Mouse (Mus musculus) spleen, embryonic (tissue): ENCODE measurements at regions not wholly inside any gene's neighbourhood (a gene's known extent, or its start where the extent isn't known, plus 50 kb on each side); places are given as distances from the start of the nearest gene placed in this dataset.
"Not testable (repeated sequence)": the region's sequence is repeated elsewhere in the genome, so short reads cannot be mapped to it uniquely, and the experiment has no call there.

Experiments
- CTCF ChIA-PET: fragments of 350-600 bp; sonication (Branson Sonifier 250); formaldehyde crosslinking; loops from one replicate; lab custom pipeline; 2022; lab: Charles Lee

DNA sequence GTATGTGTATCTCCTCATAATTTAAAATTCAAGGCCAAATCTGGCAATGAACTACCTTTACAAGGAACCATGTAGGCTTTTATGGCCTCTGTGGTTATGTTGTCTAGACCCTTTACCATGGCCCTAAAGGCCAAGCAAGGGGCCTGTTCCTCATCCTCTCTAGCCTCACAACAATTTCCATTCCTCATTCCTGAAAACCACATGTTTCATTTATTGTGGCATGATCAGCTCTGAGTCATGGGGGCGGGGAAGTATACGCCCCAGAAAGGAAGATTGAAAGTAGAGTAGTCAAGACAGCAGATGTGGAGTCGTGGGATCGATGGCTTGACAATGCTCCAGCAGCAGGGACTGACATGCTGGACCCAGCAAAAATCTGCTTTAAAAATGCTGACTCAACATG, 326.8 kb upstream of the Rnf219 start:
- CTCF ChIA-PET, result no interaction called here

- CTCF ChIA-PET, result no interaction called here
Observed at GRCm38 (mm10) chr14:104827404-104827803, 305.0 kb upstream of the Rnf219 start.

DNA sequence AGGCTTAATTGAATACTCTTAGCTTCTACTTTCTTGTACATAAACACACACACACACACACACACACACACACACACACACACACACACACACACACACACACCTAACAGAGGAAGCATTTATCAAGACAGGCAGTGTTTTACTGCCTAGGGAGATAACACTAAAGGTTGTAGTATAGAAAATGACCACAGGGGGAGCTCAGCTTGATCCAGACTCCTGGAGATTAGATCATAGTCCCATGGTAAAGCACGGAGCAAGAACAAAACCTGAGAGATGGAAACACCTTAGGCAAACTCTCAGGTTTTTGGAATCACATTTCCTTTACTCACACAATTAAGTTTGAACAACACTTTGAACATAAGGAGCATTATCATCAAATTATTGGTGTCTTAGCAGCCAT, 302.5 kb upstream of the Rnf219 start:
- CTCF ChIA-PET, result no interaction called here

DNA sequence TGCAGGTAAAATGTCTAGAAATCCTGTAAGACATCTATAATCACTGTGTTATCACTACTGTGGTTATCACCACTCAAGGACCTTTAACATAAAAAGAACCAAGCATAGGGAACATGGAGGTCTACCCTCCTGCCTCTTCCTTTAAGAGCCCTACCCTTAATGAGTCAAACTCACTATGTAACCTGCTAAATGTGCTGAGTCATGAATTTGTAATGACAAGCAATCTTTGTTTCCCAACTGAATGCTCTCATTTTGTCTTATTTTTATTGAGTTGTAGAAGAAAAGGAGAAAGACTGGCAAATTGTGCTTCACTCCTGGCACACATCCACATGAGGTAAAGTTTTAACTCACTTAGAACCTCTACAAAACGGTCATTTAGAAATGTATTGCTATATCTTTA, 301.8 kb upstream of the Rnf219 start:
- CTCF ChIA-PET, result no interaction called here

DNA sequence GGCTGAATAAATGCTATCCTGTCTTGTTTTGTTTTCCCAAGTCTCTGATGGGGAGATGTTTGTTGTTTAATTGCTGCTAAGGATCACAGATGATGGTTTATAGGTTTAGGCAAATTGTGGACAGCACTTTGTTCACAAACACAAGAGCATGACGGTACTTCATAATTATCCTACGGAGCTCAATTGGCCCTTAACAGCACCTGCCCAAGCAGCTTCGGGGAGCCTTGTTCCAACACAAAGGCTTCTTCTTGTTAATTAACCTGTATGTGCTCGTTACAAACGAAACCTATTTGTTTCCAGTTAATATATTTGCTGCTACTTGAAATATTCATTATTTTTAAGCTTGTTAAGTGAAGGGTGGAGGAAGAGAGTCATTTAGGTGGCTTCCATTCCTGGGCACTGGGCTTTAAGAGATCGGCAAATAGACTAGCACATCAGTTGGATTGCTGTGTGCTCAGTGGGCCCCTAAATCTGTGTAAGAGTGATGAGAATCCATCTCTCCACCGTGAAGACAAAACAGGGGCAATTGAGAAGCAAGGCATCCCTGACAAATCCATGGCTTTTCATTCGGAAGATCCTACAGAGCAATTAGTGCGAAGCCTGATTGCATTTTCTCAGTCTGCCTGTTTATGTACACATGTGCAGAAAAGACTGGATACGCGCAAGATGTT, 299.6 kb upstream of the Rnf219 start:
- CTCF ChIA-PET, result no interaction called here

DNA sequence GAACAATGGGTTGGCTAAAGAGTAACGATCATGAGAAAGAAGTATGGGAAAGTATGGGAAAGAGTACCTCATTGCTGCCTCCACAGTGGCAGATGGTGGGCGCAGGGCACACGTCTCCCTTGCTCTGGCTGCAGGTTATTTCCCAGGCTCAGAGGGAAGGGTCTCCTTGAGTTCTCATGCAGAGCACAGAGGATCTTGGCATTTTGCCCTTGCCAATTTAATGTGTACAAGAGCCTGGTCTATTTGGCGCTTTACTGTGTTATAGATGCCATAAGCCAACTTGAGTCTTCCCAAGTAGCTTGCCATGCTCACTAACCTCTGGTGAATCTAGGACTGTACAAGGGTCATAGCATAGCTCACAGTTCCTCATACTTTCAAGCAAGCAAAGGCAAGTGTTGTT, 296.7 kb upstream of the Rnf219 start:
- CTCF ChIA-PET, result no interaction called here

- CTCF ChIA-PET, result no interaction called here
Observed at GRCm38 (mm10) chr14:104813977-104814584, 291.6 kb upstream of the Rnf219 start.

GRCm38 (mm10) chr14:104812006-104812405, 289.6 kb upstream of the Rnf219 start:
- CTCF ChIA-PET, result no interaction called here

GRCm38 (mm10) chr14:104805332-104805731, 282.9 kb upstream of the Rnf219 start:
- CTCF ChIA-PET, result no interaction called here

DNA sequence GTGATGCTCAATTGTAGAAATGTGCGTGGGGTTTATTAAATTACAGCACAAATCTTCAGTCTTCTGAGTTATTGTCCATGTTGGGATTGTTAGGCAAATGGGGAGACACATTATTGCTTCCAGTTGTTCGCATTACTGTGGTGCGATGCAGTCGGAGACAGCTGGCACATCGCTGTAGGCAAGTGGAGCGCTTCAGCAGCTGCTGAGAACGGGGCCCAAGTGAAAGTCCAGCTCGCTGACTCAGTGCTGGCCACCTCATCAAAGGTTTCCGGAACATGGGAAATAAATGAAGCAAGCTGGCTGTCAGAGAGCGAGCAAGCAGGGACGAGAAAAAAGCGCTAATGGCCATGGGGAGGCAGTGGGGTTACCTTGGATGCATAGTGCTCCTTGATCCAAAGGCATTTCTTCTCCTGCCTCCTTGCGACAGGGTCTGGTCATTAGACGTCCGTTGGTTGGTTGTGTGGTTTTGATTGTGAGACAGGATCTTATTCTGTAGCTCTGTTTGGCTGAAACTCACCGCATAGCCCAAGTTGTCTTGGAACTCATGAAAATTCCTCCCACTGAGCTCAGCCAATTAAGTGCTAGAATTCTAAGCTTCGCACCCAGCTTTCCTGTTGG, 274.0 kb upstream of the Rnf219 start:
- CTCF ChIA-PET, result interaction anchor here (0.5 to 0.7 kb wide), 2 partner anchors 134 to 1258 kb away, joined by 3 to 5 read pairs; no protein-coding TSS in a partner anchor

GRCm38 (mm10) chr14:104789346-104789745, 266.9 kb upstream of the Rnf219 start:
- CTCF ChIA-PET, result no interaction called here

GRCm38 (mm10) chr14:104785066-104785465, 262.6 kb upstream of the Rnf219 start:
- CTCF ChIA-PET, result no interaction called here

DNA sequence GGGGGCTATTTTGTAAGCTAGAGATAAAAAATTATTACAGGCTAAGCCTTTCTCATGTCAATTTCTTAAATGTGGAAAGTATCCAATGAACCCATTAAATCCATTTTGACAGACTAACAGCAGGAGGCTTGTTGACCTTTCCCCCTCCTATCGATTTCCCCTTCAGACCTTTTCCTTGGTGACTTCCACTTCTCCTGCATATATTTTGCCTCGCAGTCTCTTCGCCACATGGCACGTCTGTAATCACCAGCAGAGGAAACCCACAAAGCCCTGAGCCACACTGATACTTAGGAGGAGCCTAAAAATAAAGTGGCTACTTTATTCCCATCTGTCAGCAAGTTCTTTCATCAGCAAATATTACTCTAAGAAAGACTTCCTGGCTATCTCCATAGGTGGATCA, 247.5 kb upstream of the Rnf219 start:
- CTCF ChIA-PET, result no interaction called here

- CTCF ChIA-PET, result no interaction called here
Observed at GRCm38 (mm10) chr14:104734213-104734612, 211.8 kb upstream of the Rnf219 start.

GRCm38 (mm10) chr14:104732036-104732435, 209.6 kb upstream of the Rnf219 start:
- CTCF ChIA-PET, result no interaction called here

- CTCF ChIA-PET, result no interaction called here
Observed at GRCm38 (mm10) chr14:104731319-104731995, 209.0 kb upstream of the Rnf219 start.

DNA sequence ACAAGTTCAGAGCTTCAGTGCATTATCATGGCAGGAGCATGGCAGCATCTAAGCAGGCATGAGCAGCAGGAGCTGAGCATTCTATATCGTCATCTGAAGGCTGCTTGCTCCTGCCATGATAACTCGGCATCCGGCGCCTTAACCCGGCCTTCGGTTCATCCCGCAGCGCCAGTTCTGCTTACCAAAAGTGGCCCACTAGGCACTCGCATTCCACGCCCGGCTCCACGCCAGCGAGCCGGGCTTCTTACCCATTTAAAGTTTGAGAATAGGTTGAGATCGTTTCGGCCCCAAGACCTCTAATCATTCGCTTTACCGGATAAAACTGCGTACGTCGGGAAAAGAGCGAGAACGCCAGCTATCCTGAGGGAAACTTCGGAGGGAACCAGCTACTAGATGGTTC, 193.2 kb upstream of the Rnf219 start:
- CTCF ChIA-PET, result not testable (repeated sequence)

DNA sequence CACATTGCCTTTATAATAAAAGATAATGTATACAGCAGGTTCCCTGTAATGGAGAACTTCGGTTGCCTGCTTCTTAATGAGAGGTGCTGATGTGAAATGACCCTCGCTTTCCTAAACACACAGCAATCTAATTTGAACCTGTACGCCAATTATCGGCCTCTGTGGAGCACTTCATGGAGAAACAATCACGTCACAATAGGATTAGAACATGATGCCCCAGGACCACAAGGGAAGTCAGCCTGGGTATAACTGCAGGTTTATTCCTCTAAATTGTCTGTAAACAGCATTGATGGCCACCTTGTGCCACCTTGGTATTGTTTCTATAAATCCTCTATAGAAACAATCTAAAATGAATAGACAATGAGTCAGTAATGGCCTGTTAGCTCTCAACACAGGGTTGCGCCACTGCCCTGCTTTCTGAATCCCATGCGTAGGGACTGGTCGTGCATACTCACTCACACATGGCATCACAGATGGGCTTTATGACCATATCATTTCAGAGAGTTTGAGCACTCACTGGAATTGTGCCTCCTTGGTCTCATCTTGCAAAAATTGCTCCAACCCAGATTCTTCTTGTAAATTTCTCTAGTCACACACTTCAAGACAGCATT, 179.9 kb upstream of the Rnf219 start:
- CTCF ChIA-PET, result no interaction called here

GRCm38 (mm10) chr14:104698962-104699361, 176.5 kb upstream of the Rnf219 start:
- CTCF ChIA-PET, result no interaction called here

GRCm38 (mm10) chr14:104695101-104695500, 172.7 kb upstream of the Rnf219 start:
- CTCF ChIA-PET, result no interaction called here

DNA sequence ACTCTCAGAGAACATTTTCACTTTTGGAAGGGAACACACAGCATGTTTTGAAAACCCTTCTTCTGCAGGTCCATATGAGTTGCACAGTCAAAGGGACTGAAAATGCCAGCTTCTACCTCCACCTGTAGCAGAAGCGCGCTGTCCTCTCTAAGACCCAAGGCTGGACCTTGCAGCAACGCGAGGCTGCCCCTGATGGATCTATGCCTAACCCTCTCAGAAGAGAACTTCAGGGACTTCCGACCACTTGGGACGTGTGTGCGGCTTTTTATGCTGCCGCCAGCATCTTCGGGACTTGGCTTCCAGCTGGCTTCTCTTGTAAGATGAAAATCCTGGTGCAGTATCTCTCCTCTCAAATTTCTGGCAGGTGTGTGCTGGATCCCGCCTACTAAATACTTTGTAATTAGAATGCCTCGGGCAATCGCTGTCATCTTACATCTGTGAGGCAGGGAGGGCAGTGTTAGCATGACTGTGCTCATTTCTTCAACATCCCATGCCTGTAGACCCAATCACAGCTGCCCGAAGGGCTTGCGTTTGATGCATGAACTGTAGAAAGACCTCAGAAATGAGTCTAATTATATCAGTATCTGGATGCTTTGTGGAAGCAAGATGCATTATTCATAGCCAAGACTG, 171.8 kb upstream of the Rnf219 start:
- CTCF ChIA-PET, result no interaction called here

DNA sequence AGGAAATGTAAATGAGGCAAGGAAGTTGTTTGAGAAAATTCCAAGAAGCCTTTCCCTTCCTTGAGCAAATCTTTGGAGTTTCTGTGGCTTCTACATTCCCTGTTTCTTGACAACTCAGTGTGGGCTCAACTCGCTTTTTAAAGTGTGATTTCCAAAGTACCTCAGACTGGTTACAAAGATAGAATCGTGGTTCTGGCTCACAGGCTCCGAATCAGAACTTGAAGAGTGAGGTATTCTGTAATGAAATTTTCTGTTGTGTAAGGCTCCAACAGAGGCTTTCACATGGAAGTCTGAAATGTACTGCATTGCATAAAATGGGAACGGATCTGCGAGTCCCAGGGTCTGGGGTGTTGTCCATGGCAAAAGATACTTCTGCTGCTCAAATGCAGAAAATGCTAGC, 170.2 kb upstream of the Rnf219 start:
- CTCF ChIA-PET, result no interaction called here
